ENCODE assay signal across 8 mouse cellular contexts in the genomic region with DNA sequence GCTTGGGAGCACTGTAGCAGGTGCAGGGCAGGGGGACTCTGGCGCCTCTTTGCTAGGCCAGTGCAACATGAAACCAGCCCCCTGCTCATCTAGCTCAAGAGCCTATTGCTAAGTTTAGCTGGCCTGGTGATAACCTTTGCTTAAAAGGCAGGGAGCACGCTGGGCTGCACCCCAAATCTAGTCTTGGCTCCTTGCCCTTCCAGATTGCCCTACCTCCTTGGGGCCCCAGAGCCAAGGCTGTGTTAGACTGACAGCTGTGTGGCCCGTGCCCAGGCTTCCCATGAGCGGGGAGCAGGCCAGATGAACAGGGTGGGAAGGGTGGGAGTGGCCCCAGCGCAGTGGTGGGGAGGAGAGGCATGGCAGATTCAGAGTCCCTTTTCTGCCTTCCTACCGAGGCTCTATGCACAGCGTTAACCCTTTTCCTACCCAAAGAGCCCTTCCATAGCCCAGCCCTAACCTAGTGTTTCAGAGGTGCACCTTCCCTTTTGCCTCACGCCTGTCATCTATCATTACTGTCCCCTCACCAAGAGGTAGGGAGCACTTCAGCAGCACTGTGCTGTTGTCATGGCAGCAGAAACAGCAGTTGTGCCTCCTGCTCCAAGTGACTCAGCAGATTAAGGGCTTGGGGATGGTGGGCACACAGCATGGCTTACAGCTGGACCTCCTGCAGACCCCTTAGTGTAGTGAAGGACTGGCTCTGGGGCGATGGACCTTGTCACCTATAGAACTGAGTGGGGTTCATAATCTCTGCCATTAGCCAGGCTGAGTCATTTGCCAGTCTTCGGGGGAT. TPM values are rescaled to one million over a fixed set of nuclear protein-coding genes. Genes with fewer than 3 reads are reported as not detected.
DNase-seq lines count a peak whose midpoint lies in the region; ATAC-seq and TF ChIP-seq lines count a peak whose summit lies in the region.

No protein-coding gene starts in this region.

- H3K36me3 ChIP-seq in megakaryocyte, embryonic 14.5 days (replicated peaks; ENCODE audit: low read length) = peaks cover 77% of the 10 kb centered on the region
- peaks cover 25% of the 10 kb centered on the region; the same call in 1 of the 2 replicates for H3K36me3 ChIP-seq in hindbrain, embryonic 16.5 days (ENCODE audit: control insufficient read depth, insufficient read depth, low read length)
- peaks cover 52% of the 10 kb centered on the region for H3K36me3 ChIP-seq in liver, embryonic 16.5 days (ENCODE audit: control insufficient read depth, insufficient read depth)
- H3K36me3 ChIP-seq in stomach, embryonic 14.5 days (ENCODE audit: control insufficient read depth, insufficient read depth, low read length) = peaks cover 57% of the 10 kb centered on the region

- no peak for ATAC-seq in megakaryocyte, adult 5-6 weeks (ENCODE audit: poor library complexity, severe bottlenecking)
- ATAC-seq in hindbrain, embryonic 16.5 days = 0 out of 2 replicates have a peak, but pooled peaks have one; percentile 14
- 0 out of 2 replicates have a peak, but pooled peaks have one; percentile 4 for ATAC-seq in liver, embryonic 16.5 days (ENCODE audit: low read depth)
- peak; percentile 20; the same call in 1 of the 2 replicates for ATAC-seq in stomach, embryonic 14.5 days (ENCODE audit: insufficient number of reproducible peaks, insufficient read depth, low FRiP score, low read depth)

- peak; percentile 75 for DNase-seq in brain, embryonic 14.5 days (ENCODE audit: low read depth)
- DNase-seq in gastrocnemius, adult 18-20 months (ENCODE audit: low spot score) = peak; percentile 88
- no peak for DNase-seq in ovary, adult 18-20 months (ENCODE audit: low spot score)

- H3K27me3 ChIP-seq in megakaryocyte, embryonic 14.5 days (replicated peaks) = no peaks in the 10 kb centered on the region
- H3K27me3 ChIP-seq in hindbrain, embryonic 16.5 days (replicated peaks; ENCODE audit: control insufficient read depth, insufficient read depth, low read length) = no peaks in the 10 kb centered on the region
- no peaks in the 10 kb centered on the region for H3K27me3 ChIP-seq in liver, embryonic 16.5 days (ENCODE audit: control insufficient read depth, insufficient read depth, low read depth, low read length)
- no peaks in the 10 kb centered on the region for H3K27me3 ChIP-seq in stomach, embryonic 14.5 days (ENCODE audit: control insufficient read depth, insufficient read depth, low read length)

- TF ChIP-seq CTCF in brain, embryonic 14.5 days (IDR thresholded peaks at IDR 0.05; ENCODE audit: borderline replicate concordance, extremely low read depth, insufficient read depth, insufficient read length) = no peak

- H3K9ac ChIP-seq in hindbrain, embryonic 16.5 days (ENCODE audit: low read depth, low read length) = peak overlapping the region; percentile 92
- peak overlapping the region; percentile 84; the same call in 1 of the 2 replicates for H3K9ac ChIP-seq in liver, embryonic 16.5 days (ENCODE audit: low read depth, low read length)
- peak overlapping the region; percentile 38 for H3K9ac ChIP-seq in stomach, embryonic 14.5 days (replicated peaks; ENCODE audit: low read depth, low read length)

- no peaks in the 10 kb centered on the region for H3K9me3 ChIP-seq in megakaryocyte, embryonic 14.5 days
- H3K9me3 ChIP-seq in hindbrain, embryonic 16.5 days (ENCODE audit: control insufficient read depth, low read length) = no peaks in the 10 kb centered on the region
- H3K9me3 ChIP-seq in liver, embryonic 16.5 days (replicated peaks; ENCODE audit: control insufficient read depth, low read length) = no peaks in the 10 kb centered on the region
- no peaks in the 10 kb centered on the region for H3K9me3 ChIP-seq in stomach, embryonic 14.5 days (ENCODE audit: control insufficient read depth, low read depth, low read length)

- H3K4me3 ChIP-seq in megakaryocyte, embryonic 14.5 days (replicated peaks) = peak overlapping the region; percentile 100
- H3K4me3 ChIP-seq in hindbrain, embryonic 16.5 days (ENCODE audit: low read length) = peak overlapping the region; percentile 96
- peak overlapping the region; percentile 84 for H3K4me3 ChIP-seq in liver, embryonic 16.5 days (ENCODE audit: low read depth, low read length)
- H3K4me3 ChIP-seq in stomach, embryonic 14.5 days (ENCODE audit: low read depth, low read length) = peak overlapping the region; percentile 75

- H3K4me2 ChIP-seq in hindbrain, embryonic 16.5 days (ENCODE audit: low read length) = peak overlapping the region; percentile 90
- peak overlapping the region; percentile 88 for H3K4me2 ChIP-seq in liver, embryonic 16.5 days (ENCODE audit: low read depth, low read length)
- H3K4me2 ChIP-seq in stomach, embryonic 14.5 days (replicated peaks; ENCODE audit: low read depth, low read length) = peak overlapping the region; percentile 70

- H3K27ac ChIP-seq in hindbrain, embryonic 16.5 days (ENCODE audit: low read depth, low read length) = peak overlapping the region; percentile 94
- peak overlapping the region; percentile 72 for H3K27ac ChIP-seq in liver, embryonic 16.5 days (ENCODE audit: low read length)
- H3K27ac ChIP-seq in stomach, embryonic 14.5 days (ENCODE audit: low read length) = peak overlapping the region; percentile 97

- peaks cover 63% of the 10 kb centered on the region for H3K4me1 ChIP-seq in megakaryocyte, embryonic 14.5 days
- peaks cover 25% of the 10 kb centered on the region for H3K4me1 ChIP-seq in hindbrain, embryonic 16.5 days (ENCODE audit: control insufficient read depth, insufficient read depth, low read depth, low read length)
- peaks cover 45% of the 10 kb centered on the region for H3K4me1 ChIP-seq in liver, embryonic 16.5 days (ENCODE audit: control insufficient read depth, low read depth, low read length)
- H3K4me1 ChIP-seq in stomach, embryonic 14.5 days (ENCODE audit: control insufficient read depth, insufficient read depth, low read length) = peaks cover 22% of the 10 kb centered on the region

- TF ChIP-seq POLR2A in brain, embryonic 14.5 days (IDR thresholded peaks at IDR 0.05; ENCODE audit: borderline replicate concordance, extremely low read depth, insufficient read depth, insufficient read length, poor library complexity, severe bottlenecking) = no peak

- WGBS in hindbrain, embryonic 16.5 days = 21% methylated on average over 9 of the region's 10 CpGs
- WGBS in liver, embryonic 16.5 days (ENCODE audit: insufficient replicate concordance) = 19% methylated on average over 10 of the region's 10 CpGs
- WGBS in stomach, embryonic 14.5 days = 20% methylated on average over 10 of the region's 10 CpGs

RNA-seq across cellular contexts. Expression of a gene that starts 0.8 kb away (rescaled TPM):
- 5,967 and 19,384 TPM in 2 replicates for polyA plus RNA-seq in megakaryocyte, embryonic 14.5 days (2012; ENCODE audit: insufficient read depth, low replicate concordance)
- total RNA-seq in megakaryocyte, adult 5-6 weeks (2015) = 2,892 and 2,923 TPM in 2 replicates
- total RNA-seq in megakaryocyte, adult 5-6 weeks (2017) = 1,028 and 1,070 TPM in 2 replicates
- 2,343 and 3,527 TPM in 2 replicates for polyA plus RNA-seq in brain, embryonic 14.5 days (2012; rRNA removed)
- over 10,000 TPM in 1 of 2 experiments, 1,000 to 10,000 TPM in 1; 8,476 to 11,435 TPM for total RNA-seq in gastrocnemius, adult 18-20 months (2021)
- 1,587 and 1,624 TPM in 2 replicates for polyA plus RNA-seq in hindbrain, embryonic 16.5 days (2015; fragmentation: Nextera tagmentation; extraction: Ambion mirVana)
- 1,120 and 1,202 TPM in 2 replicates for polyA plus RNA-seq in liver, embryonic 16.5 days (2015; fragmentation: Nextera tagmentation; extraction: Ambion mirVana)
- 1,945 and 1,966 TPM in 2 replicates for polyA plus RNA-seq in stomach, embryonic 14.5 days (2014; fragmentation: Nextera tagmentation; extraction: Ambion mirVana)

RNA-seq across cellular contexts. Expression of a gene that starts 22.0 kb away (rescaled TPM):
- polyA plus RNA-seq in megakaryocyte, embryonic 14.5 days (2012; ENCODE audit: insufficient read depth, low replicate concordance) = 20.6 and 36.4 TPM in 2 replicates
- 18.6 and 20.1 TPM in 2 replicates for total RNA-seq in megakaryocyte, adult 5-6 weeks (2015)
- 14.3 and 21.7 TPM in 2 replicates for total RNA-seq in megakaryocyte, adult 5-6 weeks (2017)
- polyA plus RNA-seq in brain, embryonic 14.5 days (2012; rRNA removed) = 29.9 TPM in 2 replicates
- total RNA-seq in gastrocnemius, adult 18-20 months (2021) = 1 to 10 TPM; 5.8 to 6.3 TPM
- polyA plus RNA-seq in hindbrain, embryonic 16.5 days (2015; fragmentation: Nextera tagmentation; extraction: Ambion mirVana) = 20.3 and 21.9 TPM in 2 replicates
- 3.0 and 4.2 TPM in 2 replicates for polyA plus RNA-seq in liver, embryonic 16.5 days (2015; fragmentation: Nextera tagmentation; extraction: Ambion mirVana)
- polyA plus RNA-seq in stomach, embryonic 14.5 days (2014; fragmentation: Nextera tagmentation; extraction: Ambion mirVana) = 7.4 and 9.2 TPM in 2 replicates

RNA-seq across cellular contexts. Expression of a gene that starts 24.4 kb away (rescaled TPM):
- polyA plus RNA-seq in megakaryocyte, embryonic 14.5 days (2012; ENCODE audit: insufficient read depth, low replicate concordance) = 92.0 and 141 TPM in 2 replicates
- 195 and 225 TPM in 2 replicates for total RNA-seq in megakaryocyte, adult 5-6 weeks (2015)
- 181 and 231 TPM in 2 replicates for total RNA-seq in megakaryocyte, adult 5-6 weeks (2017)
- 169 and 213 TPM in 2 replicates for polyA plus RNA-seq in brain, embryonic 14.5 days (2012; rRNA removed)
- total RNA-seq in gastrocnemius, adult 18-20 months (2021) = 1 to 10 TPM; 6.5 to 8.2 TPM
- 37.7 and 50.2 TPM in 2 replicates for polyA plus RNA-seq in hindbrain, embryonic 16.5 days (2015; fragmentation: Nextera tagmentation; extraction: Ambion mirVana)
- 96.1 and 98.1 TPM in 2 replicates for polyA plus RNA-seq in liver, embryonic 16.5 days (2015; fragmentation: Nextera tagmentation; extraction: Ambion mirVana)
- 107 and 109 TPM in 2 replicates for polyA plus RNA-seq in stomach, embryonic 14.5 days (2014; fragmentation: Nextera tagmentation; extraction: Ambion mirVana)

RNA-seq across cellular contexts. Expression of a gene that starts 24.5 kb away (rescaled TPM):
- polyA plus RNA-seq in megakaryocyte, embryonic 14.5 days (2012; ENCODE audit: insufficient read depth, low replicate concordance) = 68.3 and 124 TPM in 2 replicates
- total RNA-seq in megakaryocyte, adult 5-6 weeks (2015) = 91.9 and 106 TPM in 2 replicates
- 72.8 and 81.9 TPM in 2 replicates for total RNA-seq in megakaryocyte, adult 5-6 weeks (2017)
- polyA plus RNA-seq in brain, embryonic 14.5 days (2012; rRNA removed) = 48.9 and 54.4 TPM in 2 replicates
- total RNA-seq in gastrocnemius, adult 18-20 months (2021) = 100 to 1,000 TPM; 212 to 229 TPM
- 140 and 154 TPM in 2 replicates for polyA plus RNA-seq in hindbrain, embryonic 16.5 days (2015; fragmentation: Nextera tagmentation; extraction: Ambion mirVana)
- polyA plus RNA-seq in liver, embryonic 16.5 days (2015; fragmentation: Nextera tagmentation; extraction: Ambion mirVana) = 145 and 162 TPM in 2 replicates
- polyA plus RNA-seq in stomach, embryonic 14.5 days (2014; fragmentation: Nextera tagmentation; extraction: Ambion mirVana) = 193 and 202 TPM in 2 replicates

RNA-seq across cellular contexts. Expression of a gene that starts 35.3 kb away (rescaled TPM):
- polyA plus RNA-seq in megakaryocyte, embryonic 14.5 days (2012; ENCODE audit: insufficient read depth, low replicate concordance) = 18.4 and 24.5 TPM in 2 replicates
- 8.5 and 12.1 TPM in 2 replicates for total RNA-seq in megakaryocyte, adult 5-6 weeks (2015)
- total RNA-seq in megakaryocyte, adult 5-6 weeks (2017) = 22.6 and 24.6 TPM in 2 replicates
- polyA plus RNA-seq in brain, embryonic 14.5 days (2012; rRNA removed) = 32.6 and 34.6 TPM in 2 replicates
- total RNA-seq in gastrocnemius, adult 18-20 months (2021) = 10 to 100 TPM; 16.3 to 17.7 TPM
- polyA plus RNA-seq in hindbrain, embryonic 16.5 days (2015; fragmentation: Nextera tagmentation; extraction: Ambion mirVana) = 48.6 and 50.7 TPM in 2 replicates
- polyA plus RNA-seq in liver, embryonic 16.5 days (2015; fragmentation: Nextera tagmentation; extraction: Ambion mirVana) = 25.2 and 25.3 TPM in 2 replicates
- 52.3 and 55.4 TPM in 2 replicates for polyA plus RNA-seq in stomach, embryonic 14.5 days (2014; fragmentation: Nextera tagmentation; extraction: Ambion mirVana)

Comparison
In these comparisons a context has a peak if more than half of its experiments do, and no peak if none do; other contexts are left out.
1. H3K9ac ChIP-seq: peak in every context shown above with its lines; median percentile 92 in hindbrain, embryonic 16.5 days; 84 in liver, embryonic 16.5 days; 38 in stomach, embryonic 14.5 days.